Comparison of ENCODE assay signal across 35 mouse cellular contexts in the genomic region with DNA sequence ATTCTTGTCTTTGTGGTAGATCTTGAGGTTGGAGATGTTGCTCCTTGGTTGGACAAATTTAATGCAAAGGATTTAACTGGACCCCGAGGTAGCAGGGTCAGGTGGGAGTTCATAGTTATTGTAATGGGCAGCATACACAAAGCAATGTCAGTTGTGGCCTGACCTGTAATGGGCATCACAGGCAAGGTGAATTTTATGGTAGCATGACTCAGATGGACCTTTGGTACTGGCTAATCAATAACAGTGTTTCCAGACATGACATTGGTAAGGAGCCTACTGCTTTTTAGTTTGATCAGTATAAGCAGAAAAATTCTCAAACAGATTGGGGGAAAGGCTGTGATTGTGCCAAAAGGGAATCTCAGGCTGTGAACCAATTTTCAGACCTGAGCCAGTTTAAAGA.
"Had no signal": no experiment of that assay in that cellular context is flagged by ENCODE, and none has a peak within 500 bp of the region (broad histone marks: within the 10 kb centered on the region; RNA-seq: fewer than 3 reads in every experiment).

No protein-coding gene starts in this region.

- H3K9me3 ChIP-seq: heart, embryonic 10.5 days; heart, embryonic 12.5 days; heart, embryonic 13.5 days; heart, embryonic 15.5 days; hindbrain, embryonic 10.5 days; hindbrain, embryonic 12.5 days; hindbrain, embryonic 13.5 days; hindbrain, embryonic 15.5 days; kidney, embryonic 15.5 days had no signal

- H3K4me1 ChIP-seq: heart, embryonic 10.5 days; heart, embryonic 15.5 days; hindbrain, embryonic 10.5 days; hindbrain, embryonic 12.5 days; hindbrain, embryonic 13.5 days; hindbrain, embryonic 15.5 days; kidney, embryonic 15.5 days had no signal

- H3K27me3 ChIP-seq: heart, embryonic 12.5 days; heart, embryonic 13.5 days; heart, embryonic 15.5 days; hindbrain, embryonic 12.5 days; hindbrain, embryonic 13.5 days; hindbrain, embryonic 15.5 days; kidney, embryonic 15.5 days had no signal

- H3K27ac ChIP-seq: heart, adult 2 months; heart, embryonic 10.5 days; heart, embryonic 13.5 days; heart, embryonic 15.5 days; hindbrain, embryonic 10.5 days; hindbrain, embryonic 12.5 days; hindbrain, embryonic 13.5 days; hindbrain, embryonic 14.5 days; hindbrain, embryonic 15.5 days; hindbrain, postnatal 0 days; kidney, embryonic 15.5 days; kidney, postnatal 0 days; layer of hippocampus, adult 2 months had no signal

- H3K4me3 ChIP-seq: heart, adult 2 months; heart, embryonic 10.5 days; heart, embryonic 12.5 days; heart, embryonic 13.5 days; heart, embryonic 15.5 days; hindbrain, embryonic 10.5 days; hindbrain, embryonic 12.5 days; hindbrain, embryonic 13.5 days; hindbrain, embryonic 15.5 days; kidney, embryonic 15.5 days; layer of hippocampus, adult 2 months had no signal

- DNase-seq: heart, adult 18-20 months; heart, adult 2 months; heart, postnatal 10 days; heart, postnatal 14 days; heart, postnatal 36 days; heart, postnatal 4 days; kidney, adult 11 months; kidney, adult 18-20 months; kidney, adult 2 months; kidney, adult 8-10 months; kidney, adult 9 months; kidney, postnatal 10 days; kidney, postnatal 14 days; kidney, postnatal 25 days; kidney, postnatal 36 days; kidney, postnatal 4 days; layer of hippocampus, adult 9-11 months; layer of hippocampus, postnatal 36 days had no signal

- ATAC-seq: hindbrain, embryonic 16.5 days; hindbrain, postnatal 0 days; inflammation-experienced regulatory T-cells, adult 6 months; intestine, embryonic 16.5 days had no signal

- H3K4me2 ChIP-seq: heart, embryonic 11.5 days; heart, embryonic 12.5 days; heart, embryonic 13.5 days; heart, embryonic 15.5 days; hindbrain, embryonic 12.5 days; hindbrain, embryonic 13.5 days; hindbrain, embryonic 14.5 days; hindbrain, embryonic 15.5 days; kidney, embryonic 15.5 days had no signal

- H3K36me3 ChIP-seq: heart, embryonic 10.5 days; heart, embryonic 12.5 days; heart, embryonic 13.5 days; heart, embryonic 15.5 days; hindbrain, embryonic 10.5 days; hindbrain, embryonic 12.5 days; hindbrain, embryonic 13.5 days; hindbrain, embryonic 15.5 days; kidney, embryonic 15.5 days had no signal

- H3K9ac ChIP-seq: heart, embryonic 12.5 days; heart, embryonic 13.5 days; heart, embryonic 15.5 days; hindbrain, embryonic 12.5 days; hindbrain, embryonic 13.5 days; hindbrain, embryonic 14.5 days; hindbrain, embryonic 15.5 days; kidney, embryonic 15.5 days had no signal
